Mouse (Mus musculus) liver, embryonic 14.5 days (tissue): ENCODE results near the gene Rasef.

Experiments
- CTCF ChIP-seq: IDR thresholded peaks from 2 replicates; pipeline ENCODE4 v1.5.1; 2016; ENCODE audit warnings: antibody characterized with exemption, low read depth, control low read depth
- EP300 ChIP-seq: IDR thresholded peaks from 2 replicates; pipeline ENCODE4 v1.6.1; 2016; ENCODE audit warnings: antibody characterized with exemption, low read depth

GRCm38 (mm10) chr4:73791186-73791540, 369 bp upstream of the Rasef start:
- TF ChIP-seq CTCF, result no peak
- no peak for TF ChIP-seq EP300
